Mouse (Mus musculus) megakaryocyte, embryonic 14.5 days (primary cell): ENCODE measurements at regions not wholly inside any gene's neighbourhood (a gene's known extent, or its start where the extent isn't known, plus 50 kb on each side); places are given as distances from the start of the nearest gene placed in this dataset.

Experiments
- FLI1 ChIP-seq: IDR thresholded peaks from 2 replicates; pipeline ENCODE4 v1.6.1; 2012; ENCODE audit warnings: low read length, inconsistent platforms, mixed read lengths
- GATA1 ChIP-seq: IDR thresholded peaks from 3 replicates; pipeline ENCODE4 v1.6.1; 2012; ENCODE audit warnings: mixed read lengths, low read length, inconsistent platforms, borderline replicate concordance

DNA sequence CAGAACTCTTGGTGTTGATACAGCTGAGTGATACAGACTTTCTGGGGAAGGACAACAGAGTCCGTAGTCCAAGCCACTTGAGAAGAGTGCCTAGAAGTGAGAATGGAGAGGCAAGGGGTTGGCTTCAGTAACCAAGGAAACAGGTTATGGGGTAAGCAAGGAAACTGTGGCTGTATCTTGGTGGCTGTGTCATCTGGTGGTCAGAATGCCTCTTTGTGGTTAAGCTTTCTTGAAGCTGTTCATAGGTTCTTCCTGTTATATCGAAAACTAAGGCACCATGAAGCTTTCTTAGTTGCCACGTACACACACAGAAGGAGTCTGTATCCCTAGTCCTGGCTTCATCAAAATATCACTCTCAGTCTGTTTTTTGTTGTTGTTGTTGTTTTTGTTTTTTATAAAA lies 59.0 kb upstream of the Xpr1 start:
- no peak for TF ChIP-seq FLI1
- no peak; the same call in 2 of the 3 replicates for TF ChIP-seq GATA1
